Mouse (Mus musculus) liver, embryonic 14.5 days (tissue): ENCODE measurements at regions not wholly inside any gene's neighbourhood (a gene's known extent, or its start where the extent isn't known, plus 50 kb on each side); places are given as distances from the start of the nearest gene placed in this dataset.
A peak's percentile ranks its signal among the peaks of the same experiment; 100 is the strongest.

Experiments used
- CTCF ChIP-seq: IDR thresholded peaks from 2 replicates; pipeline ENCODE4 v1.5.1; 2016; ENCODE audit warnings: antibody characterized with exemption, low read depth, control low read depth
- EP300 ChIP-seq: IDR thresholded peaks from 2 replicates; pipeline ENCODE4 v1.6.1; 2016; ENCODE audit warnings: antibody characterized with exemption, low read depth

- TF ChIP-seq CTCF (peak; percentile 28; the same call in 1 of the 2 replicates), EP300 (no peak)
These were observed 465.1 kb downstream of the Bmp2 start for GRCm38 (mm10) chr2:134017109-134017508.
